Mouse (Mus musculus) kidney, postnatal 14 days (tissue): ENCODE measurements around the gene Rasl11a.
"Not testable (repeated sequence)": the region's sequence is repeated elsewhere in the genome, so short reads cannot be mapped to it uniquely, and the experiment has no call there.

Experiments
- DNase-seq: peaks from one replicate; pipeline ENCODE4 v3.0.0; 2022; ENCODE audit warnings: mixed read lengths

Rasl11a gene

DNA sequence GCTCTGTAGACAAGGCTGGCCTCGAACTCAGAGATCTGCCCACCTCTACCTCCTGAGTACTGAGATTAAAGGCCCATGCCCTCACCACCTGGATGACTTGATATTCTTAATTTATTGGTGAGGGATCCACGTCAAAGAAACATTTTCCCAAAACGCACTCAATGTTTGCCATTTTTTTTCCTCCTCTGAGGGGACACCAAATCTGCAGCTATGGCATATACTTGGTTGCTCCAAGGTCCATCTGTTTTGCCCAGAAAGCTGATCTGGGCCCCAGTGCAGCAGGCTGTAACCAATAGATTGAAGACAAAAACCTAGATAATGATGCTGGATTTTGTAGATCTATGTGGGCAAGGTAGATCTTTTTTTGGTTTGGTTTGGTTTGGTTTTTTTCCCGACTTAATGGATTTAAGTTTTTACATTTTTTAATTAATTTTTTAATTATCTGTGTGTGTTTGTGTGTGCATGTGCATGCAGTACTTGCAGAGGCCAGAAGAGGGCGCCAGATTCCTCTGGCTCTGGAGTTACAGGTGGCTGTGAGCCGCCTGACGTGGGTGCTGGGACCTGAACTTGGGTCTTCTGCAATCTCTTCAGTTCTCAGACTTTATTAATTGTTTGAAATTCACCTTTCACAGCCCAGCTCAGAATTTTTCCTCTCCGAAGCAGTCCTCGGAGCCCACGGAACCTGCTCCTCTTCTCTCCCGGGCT, 48.8 kb downstream of the Rasl11a start:
- DNase-seq: no peak

DNA sequence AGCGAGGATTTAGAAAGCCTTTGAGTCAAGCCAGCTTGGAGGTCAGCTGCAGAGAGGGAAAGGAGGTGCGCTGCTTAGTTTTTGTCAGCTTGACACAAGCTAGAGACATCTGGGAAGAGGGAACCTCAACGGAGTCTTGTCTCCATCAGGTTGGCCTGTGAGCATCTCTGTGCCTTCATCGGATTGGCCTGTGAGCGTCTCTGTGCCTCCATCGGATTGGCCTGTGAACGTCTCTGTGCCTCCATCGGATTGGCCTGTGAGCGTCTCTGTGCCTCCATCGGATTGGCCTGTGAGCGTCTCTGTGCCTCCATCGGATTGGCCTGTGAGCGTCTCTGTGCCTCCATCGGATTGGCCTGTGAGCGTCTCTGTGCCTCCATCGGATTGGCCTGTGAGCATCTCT, 50.8 kb downstream of the Rasl11a start:
- DNase-seq: not testable (repeated sequence)

- DNase-seq: no peak
Measured at GRCm38 (mm10) chr5:146896973-146897372, 52.1 kb downstream of the Rasl11a start.
